Mouse (Mus musculus) C2C12 (cell line): ENCODE data around the gene Gpr84.

Experiments used
- CTCF ChIP-seq: IDR thresholded peaks from one replicate; pipeline ENCODE4 v1.5.1; 2011; ENCODE audit not compliant: control insufficient read depth, insufficient read depth, insufficient read length
- USF1 ChIP-seq: IDR thresholded peaks from one replicate; pipeline ENCODE4 v1.6.1; 2011; ENCODE audit warnings: low read depth, mild to moderate bottlenecking, control low read depth, moderate library complexity

- TF ChIP-seq USF1 (no peak), CTCF (no peak)
Observed at GRCm38 (mm10) chr15:103285778-103286417, 24.5 kb downstream of the Gpr84 start.
